ENCODE assay signal across 9 mouse cellular contexts in the genomic region with DNA sequence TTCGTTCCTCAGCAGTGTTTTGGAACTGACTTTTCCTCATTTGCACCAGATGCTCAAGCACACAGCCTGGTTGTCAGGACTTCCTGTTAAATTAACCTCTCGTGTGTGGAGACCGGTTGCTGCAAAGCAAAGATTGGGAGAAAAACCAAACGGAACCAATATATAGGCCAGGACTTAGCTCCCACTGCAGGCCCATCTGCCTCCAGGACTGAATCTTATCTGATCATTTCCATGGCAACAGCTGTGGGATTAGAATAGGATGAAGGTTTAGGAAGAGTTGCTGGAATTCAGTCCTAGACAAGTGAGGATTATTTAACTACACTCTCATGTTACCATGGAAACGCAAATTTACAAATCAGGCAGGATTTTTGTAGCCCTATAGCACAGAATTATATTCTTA.
DNase-seq lines count a peak whose midpoint lies in the region; ATAC-seq and TF ChIP-seq lines count a peak whose summit lies in the region.
"Had no signal": no experiment of that assay in that cellular context is flagged by ENCODE, and none has a peak within 500 bp of the region (broad histone marks: within the 10 kb centered on the region; RNA-seq: fewer than 3 reads in every experiment).

No protein-coding gene starts in this region.

- ATAC-seq in intestine, embryonic 14.5 days (replicated peaks; ENCODE audit: low FRiP score, low TSS enrichment, low read depth) = no peak
- ATAC-seq in intestine, postnatal 0 days = no peak
- ATAC-seq in hindbrain, embryonic 11.5 days (ENCODE audit: low FRiP score) = peak; percentile 74
- no peak for ATAC-seq in activated CD4-positive, CD25-positive, alpha-beta regulatory T cell, adult 4 months

- H3K9me3 ChIP-seq in intestine, embryonic 14.5 days (ENCODE audit: control insufficient read depth, low read length) = no peaks in the 10 kb centered on the region
- H3K9me3 ChIP-seq in intestine, postnatal 0 days (ENCODE audit: control insufficient read depth) = no peaks in the 10 kb centered on the region
- H3K9me3 ChIP-seq in hindbrain, embryonic 11.5 days (ENCODE audit: control insufficient read depth, low read length) = no peaks in the 10 kb centered on the region
- H3K9me3 ChIP-seq: megakaryocyte, embryonic 14.5 days had no signal

- 54% methylated on average over 5 of the region's 5 CpGs for WGBS in intestine, embryonic 14.5 days
- 50% methylated on average over 5 of the region's 5 CpGs for WGBS in intestine, postnatal 0 days
- 38% methylated on average over 5 of the region's 5 CpGs for WGBS in hindbrain, embryonic 11.5 days

- intact Hi-C loops in left cerebral cortex, postnatal 14 days (cut with DNase I) = no loop called here

- no peak overlapping the region for H3K4me3 ChIP-seq in intestine, embryonic 14.5 days (ENCODE audit: low read depth, low read length)
- H3K4me3 ChIP-seq in intestine, postnatal 0 days (ENCODE audit: low read depth, low read length) = no peak overlapping the region
- no peak overlapping the region for H3K4me3 ChIP-seq in hindbrain, embryonic 11.5 days (ENCODE audit: low read depth, low read length)
- H3K4me3 ChIP-seq: megakaryocyte, embryonic 14.5 days had no signal

- peak; percentile 9 for DNase-seq in intestine, embryonic 14.5 days (ENCODE audit: low spot score)
- peak; percentile 38 for DNase-seq in hindbrain, embryonic 11.5 days (ENCODE audit: low spot score)
- peak; percentile 23 to 48 for DNase-seq in left cerebral cortex, postnatal 14 days (ENCODE audit: low spot score in 2 of 2)
- peak; percentile 16 to 40 for DNase-seq in right cerebral cortex, adult 2 months (ENCODE audit: low spot score in 2 of 2)
- no peak for DNase-seq in spleen, postnatal 10 days (ENCODE audit: low spot score in 2 of 2)
- no peak for DNase-seq in kidney, adult 18-20 months

- TF ChIP-seq CTCF in intestine, postnatal 0 days (IDR thresholded peaks at IDR 0.05; ENCODE audit: low read depth) = no peak

- H3K4me1 ChIP-seq in intestine, embryonic 14.5 days (replicated peaks; ENCODE audit: control insufficient read depth, insufficient read depth, low read length) = no peaks in the 10 kb centered on the region; the same call in 1 of the 2 replicates
- no peaks in the 10 kb centered on the region for H3K4me1 ChIP-seq in intestine, postnatal 0 days (replicated peaks; ENCODE audit: control insufficient read depth, insufficient read depth, low read length)
- no peaks in the 10 kb centered on the region; the same call in none of the 2 replicates for H3K4me1 ChIP-seq in hindbrain, embryonic 11.5 days (replicated peaks; ENCODE audit: control insufficient read depth, insufficient read depth, low read length)
- H3K4me1 ChIP-seq: megakaryocyte, embryonic 14.5 days had no signal

- no peak overlapping the region for H3K27ac ChIP-seq in intestine, embryonic 14.5 days (ENCODE audit: low read depth)
- H3K27ac ChIP-seq in intestine, postnatal 0 days (ENCODE audit: low read depth, low read length) = no peak overlapping the region
- H3K27ac ChIP-seq in hindbrain, embryonic 11.5 days (ENCODE audit: low read depth, low read length) = peak overlapping the region; percentile 60; the same call in 1 of the 2 replicates

- H3K36me3 ChIP-seq in intestine, embryonic 14.5 days (ENCODE audit: control insufficient read depth, insufficient read depth, low read length) = no peaks in the 10 kb centered on the region
- H3K36me3 ChIP-seq in intestine, postnatal 0 days (ENCODE audit: control insufficient read depth, insufficient read depth) = no peaks in the 10 kb centered on the region
- no peaks in the 10 kb centered on the region for H3K36me3 ChIP-seq in hindbrain, embryonic 11.5 days (ENCODE audit: control insufficient read depth, insufficient read depth, low read length)

- no peaks in the 10 kb centered on the region for H3K27me3 ChIP-seq in intestine, embryonic 14.5 days (replicated peaks; ENCODE audit: control insufficient read depth, insufficient read depth, low read length)
- H3K27me3 ChIP-seq in intestine, postnatal 0 days (replicated peaks; ENCODE audit: control insufficient read depth, insufficient read depth, low read length) = no peaks in the 10 kb centered on the region
- no peaks in the 10 kb centered on the region for H3K27me3 ChIP-seq in hindbrain, embryonic 11.5 days (ENCODE audit: control insufficient read depth, insufficient read depth, low read length)

- no peak overlapping the region for H3K9ac ChIP-seq in intestine, embryonic 14.5 days (ENCODE audit: low read length)
- no peak overlapping the region for H3K9ac ChIP-seq in intestine, postnatal 0 days (ENCODE audit: low read depth, low read length)
- no peak overlapping the region for H3K9ac ChIP-seq in hindbrain, embryonic 11.5 days (ENCODE audit: low read depth, low read length)

- no peak overlapping the region for H3K4me2 ChIP-seq in intestine, embryonic 14.5 days (ENCODE audit: low read length)
- no peak overlapping the region for H3K4me2 ChIP-seq in intestine, postnatal 0 days (replicated peaks; ENCODE audit: low read depth)
- H3K4me2 ChIP-seq in hindbrain, embryonic 11.5 days (replicated peaks; ENCODE audit: low read depth, low read length) = no peak overlapping the region

Comparison
In these comparisons a context has a peak if more than half of its experiments do, and no peak if none do; other contexts are left out.
1. DNase-seq: peak in intestine, embryonic 14.5 days (single experiment), hindbrain, embryonic 11.5 days (single experiment), left cerebral cortex, postnatal 14 days (2 of 2) and right cerebral cortex, adult 2 months (2 of 2); none in spleen, postnatal 10 days (0 of 2) and kidney, adult 18-20 months (single experiment).